Comparison of ENCODE assay signal across 9 mouse cellular contexts in genomic region chr2:29582415-29582814, GRCm38 (mm10). TPM values are rescaled to one million over a fixed set of nuclear protein-coding genes. Genes with fewer than 3 reads are reported as not detected.
DNase-seq lines count a peak whose midpoint lies in the region; ATAC-seq lines count a peak whose summit lies in the region.
"Had no signal": no experiment of that assay in that cellular context is flagged by ENCODE, and none has a peak within 500 bp of the region (broad histone marks: within the 10 kb centered on the region; RNA-seq: fewer than 3 reads in every experiment).

No protein-coding gene starts in this region.

- H3K9me3 ChIP-seq in kidney, embryonic 15.5 days (replicated peaks): no peaks in the 10 kb centered on the region
- no peaks in the 10 kb centered on the region for H3K9me3 ChIP-seq in midbrain, embryonic 16.5 days (replicated peaks; ENCODE audit: control insufficient read depth, low read length, poor library complexity, severe bottlenecking)
- H3K9me3 ChIP-seq: embryonic facial prominence, embryonic 12.5 days had no signal

- H3K27ac ChIP-seq in kidney, embryonic 15.5 days: no peak overlapping the region
- H3K27ac ChIP-seq in midbrain, embryonic 16.5 days (ENCODE audit: low read length): no peak overlapping the region
- H3K27ac ChIP-seq: embryonic facial prominence, embryonic 12.5 days had no signal

- peak; percentile 47 for DNase-seq in kidney, adult 11 months
- DNase-seq in cerebellum, adult 11-12 months: peak; percentile 78
- peak; percentile 33 for DNase-seq in hindlimb bud, embryonic 11.5 days (ENCODE audit: extremely low spot score, low read depth, low spot score)
- DNase-seq in left cerebral cortex, adult 9 months (ENCODE audit: low spot score in 2 of 2): peak; percentile 45 to 83
- peak; percentile 50 to 73 for DNase-seq in spleen, postnatal 14 days (ENCODE audit: low spot score in 2 of 2)

- peaks cover 3% of the 10 kb centered on the region; the same call in 1 of the 2 replicates for H3K4me1 ChIP-seq in kidney, embryonic 15.5 days
- H3K4me1 ChIP-seq in midbrain, embryonic 16.5 days (ENCODE audit: control insufficient read depth, insufficient read depth, low read length): peaks cover 8% of the 10 kb centered on the region
- H3K4me1 ChIP-seq: embryonic facial prominence, embryonic 12.5 days had no signal

- H3K4me3 ChIP-seq in kidney, embryonic 15.5 days (replicated peaks): no peak overlapping the region
- H3K4me3 ChIP-seq in midbrain, embryonic 16.5 days (ENCODE audit: low read depth, low read length): no peak overlapping the region
- H3K4me3 ChIP-seq: embryonic facial prominence, embryonic 12.5 days had no signal

- no peak overlapping the region for H3K9ac ChIP-seq in kidney, embryonic 15.5 days
- no peak overlapping the region for H3K9ac ChIP-seq in midbrain, embryonic 16.5 days (ENCODE audit: low read depth, low read length)
- H3K9ac ChIP-seq: embryonic facial prominence, embryonic 12.5 days had no signal

- H3K4me2 ChIP-seq in kidney, embryonic 15.5 days: no peak overlapping the region
- H3K4me2 ChIP-seq in midbrain, embryonic 16.5 days (ENCODE audit: low read length): no peak overlapping the region
- H3K4me2 ChIP-seq: embryonic facial prominence, embryonic 12.5 days had no signal

- 1% methylated on average over 7 of the region's 7 CpGs for WGBS in kidney, embryonic 15.5 days
- WGBS in midbrain, embryonic 16.5 days: 4% methylated on average over 7 of the region's 7 CpGs

- H3K27me3 ChIP-seq in kidney, embryonic 15.5 days: peaks cover 10% of the 10 kb centered on the region; the same call in 1 of the 2 replicates
- H3K27me3 ChIP-seq in midbrain, embryonic 16.5 days (ENCODE audit: control insufficient read depth, insufficient read depth, low read depth, low read length): no peaks in the 10 kb centered on the region
- H3K27me3 ChIP-seq: embryonic facial prominence, embryonic 12.5 days had no signal

- no peaks in the 10 kb centered on the region for H3K36me3 ChIP-seq in kidney, embryonic 15.5 days
- no peaks in the 10 kb centered on the region for H3K36me3 ChIP-seq in midbrain, embryonic 16.5 days (ENCODE audit: control insufficient read depth, insufficient read depth, low read length)
- H3K36me3 ChIP-seq: embryonic facial prominence, embryonic 12.5 days had no signal

- ATAC-seq in kidney, embryonic 15.5 days (replicated peaks; ENCODE audit: low FRiP score): no peak
- peak; percentile 84 for ATAC-seq in frontal cortex, adult (ENCODE audit: low TSS enrichment)
- ATAC-seq in midbrain, embryonic 16.5 days: 0 out of 2 replicates have a peak, but pooled peaks have one; percentile 29

RNA-seq across cellular contexts. Expression of gene Rapgef1, which starts 37.1 kb away (rescaled TPM):
- 12.4 and 13.8 TPM in 2 replicates for polyA plus RNA-seq in kidney, embryonic 15.5 days (2015; fragmentation: Nextera tagmentation; extraction: Ambion mirVana)
- polyA plus RNA-seq in midbrain, embryonic 16.5 days (2015; fragmentation: Nextera tagmentation; extraction: Ambion mirVana): 18.1 and 18.7 TPM in 2 replicates
